Mouse (Mus musculus): ENCODE results near the gene Gng12.
"Not testable (repeated sequence)": the region's sequence is repeated elsewhere in the genome, so short reads cannot be mapped to it uniquely, and the experiment has no call there.

Gene Gng12

DNA sequence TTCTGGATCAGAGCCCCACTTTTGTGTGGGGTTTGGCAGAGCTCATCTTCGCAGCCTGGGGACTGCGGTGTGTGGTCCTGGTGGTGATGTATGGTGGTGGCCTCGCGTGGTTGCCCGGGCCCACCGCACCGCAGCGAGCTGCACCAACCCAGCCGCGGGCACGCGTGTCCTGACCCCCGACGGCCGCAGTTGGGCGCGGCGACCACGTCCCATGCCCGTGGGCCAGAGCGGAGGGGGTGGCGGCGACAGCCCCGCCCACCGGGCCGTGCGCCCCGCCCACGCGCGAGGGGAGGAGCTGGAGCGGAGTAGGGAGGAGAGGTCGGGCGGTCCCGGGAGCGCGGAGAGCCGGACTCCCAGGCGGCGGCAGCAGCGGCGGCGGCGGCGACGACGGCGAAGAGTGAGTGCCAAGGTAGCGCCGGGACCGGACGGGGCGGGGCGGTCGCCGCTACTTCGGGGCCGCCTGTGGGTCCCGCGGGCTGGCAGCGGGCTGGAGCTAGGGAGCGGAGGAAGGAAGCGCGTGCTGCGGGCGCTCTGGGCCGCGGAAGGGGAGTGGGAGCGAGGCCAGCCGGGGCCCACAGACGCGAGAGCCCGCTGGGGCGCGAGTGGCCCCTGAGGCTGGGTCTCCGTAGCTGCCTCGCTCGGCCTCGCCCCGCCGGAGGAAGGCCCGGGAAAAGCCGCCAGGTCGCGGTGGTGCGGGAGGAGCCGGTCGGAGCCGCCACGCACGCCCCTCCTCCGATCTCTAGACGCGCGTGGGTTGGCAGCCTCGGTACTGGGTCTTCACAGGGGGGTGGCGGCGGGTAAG, at the start of gene Gng12:
TSS of gene Gng12 (plus strand) at position 279 of the 802 bp plus-strand sequence.
- no peaks in the 10 kb centered on the region for H3K27me3 ChIP-seq (ENCODE audit: control insufficient read depth, insufficient read depth, low read length, poor library complexity, severe bottlenecking)
- peak; percentile 78 for DNase-seq (ENCODE audit: low read depth, low spot score)
- no peaks in the 10 kb centered on the region for H3K36me3 ChIP-seq (ENCODE audit: control insufficient read depth, insufficient read depth, low read length, poor library complexity, severe bottlenecking)

DNA sequence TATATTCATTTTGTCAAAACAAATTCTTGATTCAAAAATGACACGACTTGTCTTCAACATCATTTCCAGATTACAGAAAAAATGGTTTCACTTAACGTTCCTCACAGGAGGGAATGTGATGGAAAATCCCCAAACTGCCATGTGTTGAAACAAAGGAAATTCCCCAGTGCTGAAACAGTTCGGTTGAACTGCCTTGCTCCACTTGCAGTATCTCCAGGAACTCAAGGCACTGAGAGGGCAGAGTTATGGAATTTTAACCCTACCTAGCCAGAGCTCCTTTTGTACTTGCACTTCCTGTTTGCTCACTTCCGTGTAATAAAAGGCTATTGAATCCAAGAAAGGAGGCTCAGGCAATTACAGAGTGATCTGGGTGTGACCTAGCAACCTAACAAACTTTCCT, 47.3 kb upstream of the Gng12 start:
- Histone ChIP-seq H3K27me3 (ENCODE audit: control insufficient read depth, insufficient read depth, low read length, poor library complexity, severe bottlenecking) (no peaks in the 10 kb centered on the region), H3K36me3 (ENCODE audit: control insufficient read depth, insufficient read depth, low read length, poor library complexity, severe bottlenecking) (no peaks in the 10 kb centered on the region)
- no peak for DNase-seq (ENCODE audit: low read depth, low spot score)

DNA sequence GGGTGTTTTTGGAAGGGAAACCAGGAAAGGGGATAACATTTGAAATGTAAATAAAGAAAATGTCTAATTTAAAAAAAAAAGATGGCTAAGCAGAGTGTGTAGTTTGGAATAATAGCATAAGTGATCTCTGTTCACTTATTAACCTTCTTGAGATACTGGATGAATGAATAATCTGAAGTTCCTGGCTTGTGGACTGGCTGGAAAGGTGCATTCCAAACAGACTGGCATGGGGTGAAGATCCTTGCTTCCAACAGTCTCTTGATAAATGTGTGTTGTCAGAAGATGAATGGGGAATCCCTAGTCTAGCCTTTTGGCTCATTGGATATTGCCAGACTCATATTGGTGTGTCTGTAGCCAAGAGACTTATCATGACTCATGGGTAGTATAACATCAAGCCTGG, 40.0 kb upstream of the Gng12 start:
- DNase-seq (ENCODE audit: low read depth, low spot score), result no peak
- Histone ChIP-seq H3K27me3 (ENCODE audit: control insufficient read depth, insufficient read depth, low read length, poor library complexity, severe bottlenecking) (no peaks in the 10 kb centered on the region), H3K36me3 (ENCODE audit: control insufficient read depth, insufficient read depth, low read length, poor library complexity, severe bottlenecking) (no peaks in the 10 kb centered on the region)

DNA sequence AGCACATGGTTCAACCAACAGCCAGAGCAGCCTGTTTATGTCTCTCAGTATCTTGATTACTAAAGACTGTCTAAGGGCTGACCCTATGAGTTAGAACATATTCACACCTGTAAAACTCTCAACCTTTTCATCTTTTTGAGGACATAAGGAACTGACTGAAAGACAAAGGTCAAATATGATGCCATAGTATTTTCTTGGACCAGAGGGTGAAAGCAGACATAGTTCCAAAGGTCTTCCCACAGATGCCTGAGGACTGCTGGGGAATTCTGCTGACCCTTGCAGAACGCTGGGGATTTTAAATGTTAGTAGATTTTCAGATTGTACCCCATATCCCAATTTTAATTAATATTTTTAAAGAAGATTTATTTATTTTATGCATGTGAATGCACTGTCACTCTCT, 37.8 kb upstream of the Gng12 start:
- Histone ChIP-seq H3K27me3 (ENCODE audit: control insufficient read depth, insufficient read depth, low read length, poor library complexity, severe bottlenecking) (no peaks in the 10 kb centered on the region), H3K36me3 (ENCODE audit: control insufficient read depth, insufficient read depth, low read length, poor library complexity, severe bottlenecking) (no peaks in the 10 kb centered on the region)
- DNase-seq (ENCODE audit: low read depth, low spot score), result no peak

DNA sequence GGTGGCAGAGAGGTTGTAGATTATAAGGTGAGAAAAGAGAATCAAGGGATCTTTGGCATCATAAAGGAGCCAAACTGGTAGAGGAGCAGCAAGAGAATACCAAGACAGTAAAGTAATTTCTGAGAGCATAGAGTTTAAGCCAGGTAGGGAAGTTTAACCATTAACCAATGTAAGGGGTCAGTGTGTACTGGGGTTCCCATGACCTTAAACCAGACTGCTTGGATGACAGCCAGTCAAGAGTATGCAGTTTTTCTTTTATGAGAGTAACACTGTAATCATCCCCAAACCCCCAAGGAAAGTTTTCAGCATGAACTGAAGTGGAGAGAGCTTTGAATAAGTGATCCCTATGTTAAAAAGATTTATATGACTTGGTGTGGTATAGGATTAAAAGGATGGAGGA, 36.8 kb upstream of the Gng12 start:
- DNase-seq (ENCODE audit: low read depth, low spot score), result no peak
- Histone ChIP-seq H3K36me3 (ENCODE audit: control insufficient read depth, insufficient read depth, low read length, poor library complexity, severe bottlenecking) (no peaks in the 10 kb centered on the region), H3K27me3 (ENCODE audit: control insufficient read depth, insufficient read depth, low read length, poor library complexity, severe bottlenecking) (no peaks in the 10 kb centered on the region)

DNA sequence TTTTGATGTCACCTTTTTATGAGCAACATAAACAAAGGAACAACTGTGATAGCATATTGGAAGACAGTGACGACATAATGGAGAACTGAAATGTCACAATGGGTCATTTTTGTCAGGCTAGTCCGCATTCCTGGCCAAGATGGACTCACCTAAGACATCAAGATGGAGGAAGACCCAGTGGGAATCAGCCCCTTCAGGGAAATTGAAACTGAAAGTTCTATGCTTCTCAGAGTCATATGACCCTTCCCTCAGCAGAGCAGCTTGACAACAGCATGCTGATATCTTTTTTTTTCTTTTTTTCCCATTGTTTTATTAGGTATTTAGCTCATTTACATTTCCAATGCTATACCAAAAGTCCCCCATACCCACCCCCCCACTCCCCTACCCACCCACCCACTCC, 31.7 kb upstream of the Gng12 start:
- Histone ChIP-seq H3K36me3 (ENCODE audit: control insufficient read depth, insufficient read depth, low read length, poor library complexity, severe bottlenecking) (no peaks in the 10 kb centered on the region), H3K27me3 (ENCODE audit: control insufficient read depth, insufficient read depth, low read length, poor library complexity, severe bottlenecking) (no peaks in the 10 kb centered on the region)
- no peak for DNase-seq (ENCODE audit: low read depth, low spot score)

DNA sequence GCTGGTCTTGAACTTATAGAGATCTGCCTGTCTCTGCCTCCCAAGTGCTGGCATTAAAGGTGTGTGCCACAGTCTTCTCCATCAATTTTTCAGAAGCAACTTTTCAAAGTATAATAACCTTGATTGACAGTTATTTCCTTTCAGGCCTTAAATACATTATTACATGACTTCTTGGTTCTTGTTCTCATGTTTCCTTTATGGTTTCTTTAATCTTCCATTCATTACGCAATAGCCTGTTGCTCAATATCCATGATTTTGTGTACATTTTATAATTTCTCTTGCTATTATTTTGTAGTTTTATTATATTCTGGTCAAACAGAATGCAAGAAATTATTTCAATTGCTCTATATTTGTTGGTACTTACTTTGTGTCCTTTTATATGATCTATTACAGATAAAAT, 29.9 kb upstream of the Gng12 start:
- H3K27me3 ChIP-seq (ENCODE audit: control insufficient read depth, insufficient read depth, low read length, poor library complexity, severe bottlenecking), result no peaks in the 10 kb centered on the region
- H3K36me3 ChIP-seq (ENCODE audit: control insufficient read depth, insufficient read depth, low read length, poor library complexity, severe bottlenecking), result no peaks in the 10 kb centered on the region
- no peak for DNase-seq (ENCODE audit: low read depth, low spot score)

DNA sequence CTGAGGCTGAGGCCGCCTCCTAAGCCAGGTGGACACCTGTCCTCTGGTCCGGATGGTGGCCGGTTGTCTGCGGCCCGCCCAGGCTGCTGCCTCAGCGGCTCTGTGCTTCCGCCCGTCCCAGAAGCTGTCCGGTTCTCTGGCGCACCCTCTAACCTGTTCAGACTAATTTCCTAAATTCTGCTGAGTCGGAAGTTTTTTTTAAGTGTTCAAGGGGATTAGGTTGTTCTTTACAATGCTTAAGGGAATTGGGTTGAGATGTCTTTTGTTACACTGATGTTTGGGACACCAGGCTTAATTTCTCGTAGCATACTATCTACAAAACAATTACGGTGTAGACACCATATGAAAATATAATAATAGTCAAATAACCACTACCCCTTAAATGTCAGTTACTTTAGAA, 19.1 kb upstream of the Gng12 start:
- DNase-seq (ENCODE audit: low read depth, low spot score); H3K36me3 ChIP-seq (ENCODE audit: control insufficient read depth, insufficient read depth, low read length, poor library complexity, severe bottlenecking); H3K27me3 ChIP-seq (ENCODE audit: control insufficient read depth, insufficient read depth, low read length, poor library complexity, severe bottlenecking): not testable (repeated sequence)

DNA sequence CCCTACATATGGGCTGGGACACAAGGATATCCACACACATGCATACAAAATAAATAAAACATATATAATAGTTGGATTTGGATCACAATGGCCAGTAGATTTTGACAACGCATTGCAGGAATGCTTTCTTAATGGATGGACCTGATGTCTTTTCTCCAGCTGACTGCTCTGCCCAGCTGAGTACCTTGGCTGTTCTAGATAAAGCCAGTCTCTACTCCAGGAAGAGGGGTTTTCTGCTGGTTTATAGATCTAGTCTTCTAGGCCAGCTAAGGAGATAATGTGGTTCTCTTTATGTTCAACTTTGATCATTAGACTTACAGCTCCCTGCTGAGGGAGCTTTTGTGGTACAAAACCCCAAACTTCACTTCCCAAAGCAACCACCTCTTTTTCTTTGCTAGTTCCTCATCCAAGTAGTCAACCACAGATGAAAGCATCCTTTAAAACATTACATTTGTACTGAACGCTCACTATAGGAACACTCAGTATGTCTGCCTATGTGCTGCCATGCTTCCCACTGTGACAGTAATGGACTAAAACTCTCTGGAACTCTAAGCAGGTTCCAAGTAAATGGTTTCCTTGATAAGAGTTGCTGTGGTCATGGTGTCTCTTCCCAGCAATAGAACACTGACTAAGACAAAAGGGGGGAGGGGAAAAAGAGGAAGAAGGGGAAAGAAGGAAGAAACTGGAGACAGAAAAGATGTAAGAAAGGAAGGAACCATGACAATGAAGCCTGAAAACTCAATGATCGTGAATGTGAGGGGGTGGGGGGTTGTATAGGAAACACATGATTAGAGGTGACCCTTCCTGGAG, 5.6 kb upstream of the Gng12 start:
- no peak for DNase-seq (ENCODE audit: low read depth, low spot score)
- Histone ChIP-seq H3K36me3 (ENCODE audit: control insufficient read depth, insufficient read depth, low read length, poor library complexity, severe bottlenecking) (no peaks in the 10 kb centered on the region), H3K27me3 (ENCODE audit: control insufficient read depth, insufficient read depth, low read length, poor library complexity, severe bottlenecking) (no peaks in the 10 kb centered on the region)

DNA sequence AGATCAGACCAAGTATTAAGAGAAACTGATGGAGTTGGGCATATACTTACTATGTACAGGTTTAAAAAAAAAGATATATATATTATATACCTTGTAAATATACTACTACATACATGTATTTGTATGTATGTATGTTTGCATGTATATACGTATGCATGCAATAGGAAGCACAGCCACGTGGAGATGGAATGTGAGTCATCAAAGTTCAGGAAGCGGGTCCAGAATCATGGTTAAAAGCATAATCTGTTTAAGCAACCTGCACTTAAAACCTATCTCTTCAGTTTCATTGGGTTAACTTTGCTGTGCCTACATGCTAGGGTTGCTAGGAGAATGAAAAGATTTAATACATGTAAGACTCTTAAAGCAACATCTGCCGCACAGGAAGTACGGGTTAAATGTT, 2.2 kb upstream of the Gng12 start:
- no peaks in the 10 kb centered on the region for H3K27me3 ChIP-seq (ENCODE audit: control insufficient read depth, insufficient read depth, low read length, poor library complexity, severe bottlenecking)
- no peak for DNase-seq (ENCODE audit: low read depth, low spot score)
- H3K36me3 ChIP-seq (ENCODE audit: control insufficient read depth, insufficient read depth, low read length, poor library complexity, severe bottlenecking), result no peaks in the 10 kb centered on the region

DNA sequence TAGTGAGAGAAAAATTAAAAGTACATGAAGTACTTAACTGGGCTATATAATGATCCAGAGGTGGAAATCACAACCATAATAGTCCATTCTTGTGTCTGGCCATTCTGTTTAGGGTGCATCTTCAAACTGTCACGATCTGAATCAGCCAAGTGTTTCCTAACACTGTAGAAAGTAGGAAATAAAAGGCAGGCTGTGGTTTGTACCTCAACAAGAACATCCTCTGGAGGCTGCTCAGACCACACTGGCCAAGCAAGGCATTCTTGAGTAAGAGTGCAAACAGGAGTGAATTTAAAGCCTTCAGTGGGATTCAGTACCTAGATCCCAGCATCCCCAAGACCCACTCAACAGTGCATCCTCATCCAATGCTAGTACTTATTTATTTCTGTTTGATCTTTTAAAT, 1.2 kb upstream of the Gng12 start:
- peak; percentile 24 for DNase-seq (ENCODE audit: low read depth, low spot score)

DNA sequence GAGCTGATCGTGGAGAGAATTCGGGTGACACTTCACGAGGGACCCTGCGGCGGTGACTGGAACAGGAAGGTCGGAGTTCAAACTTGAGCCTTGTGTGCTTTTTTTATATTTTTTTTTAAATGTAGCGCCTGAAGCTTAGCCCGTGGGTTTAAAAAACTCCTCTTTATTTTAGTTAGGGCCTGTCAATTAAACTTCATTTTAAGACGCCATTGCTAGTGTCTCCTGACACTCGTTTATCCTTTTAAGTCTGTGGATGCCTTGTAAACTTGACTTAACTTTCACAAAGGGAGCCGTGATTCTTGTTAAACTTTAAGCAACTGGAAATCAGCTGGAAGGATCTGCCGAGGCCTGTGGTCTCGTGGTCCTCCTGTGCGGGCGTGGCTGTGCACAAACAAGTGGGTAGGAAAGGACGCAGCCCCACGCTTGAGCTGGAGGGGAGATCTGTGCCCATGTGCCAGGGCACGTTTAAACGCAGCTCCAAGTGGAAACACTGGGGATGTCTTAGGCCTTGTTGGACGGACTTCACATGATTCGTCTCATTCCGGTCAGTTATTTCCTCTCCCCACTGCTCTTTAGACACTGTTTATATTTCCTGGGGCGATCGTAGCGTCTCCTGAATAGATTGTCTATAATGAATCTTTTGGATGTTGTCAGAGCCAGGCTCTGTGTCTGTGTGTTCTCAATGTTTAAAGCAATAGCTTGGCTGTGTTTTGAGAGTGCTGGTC, 886 bp downstream of the Gng12 start:
- DNase-seq (ENCODE audit: low read depth, low spot score), result peak; percentile 28
- no peaks in the 10 kb centered on the region for H3K27me3 ChIP-seq (ENCODE audit: control insufficient read depth, insufficient read depth, low read length, poor library complexity, severe bottlenecking)
- no peaks in the 10 kb centered on the region for H3K36me3 ChIP-seq (ENCODE audit: control insufficient read depth, insufficient read depth, low read length, poor library complexity, severe bottlenecking)

More for the DNA sequence above, 1.2 kb upstream of the Gng12 start:
- no peaks in the 10 kb centered on the region for H3K27me3 ChIP-seq (ENCODE audit: control insufficient read depth, insufficient read depth, low read length, poor library complexity, severe bottlenecking)
- no peaks in the 10 kb centered on the region for H3K36me3 ChIP-seq (ENCODE audit: control insufficient read depth, insufficient read depth, low read length, poor library complexity, severe bottlenecking)

DNA sequence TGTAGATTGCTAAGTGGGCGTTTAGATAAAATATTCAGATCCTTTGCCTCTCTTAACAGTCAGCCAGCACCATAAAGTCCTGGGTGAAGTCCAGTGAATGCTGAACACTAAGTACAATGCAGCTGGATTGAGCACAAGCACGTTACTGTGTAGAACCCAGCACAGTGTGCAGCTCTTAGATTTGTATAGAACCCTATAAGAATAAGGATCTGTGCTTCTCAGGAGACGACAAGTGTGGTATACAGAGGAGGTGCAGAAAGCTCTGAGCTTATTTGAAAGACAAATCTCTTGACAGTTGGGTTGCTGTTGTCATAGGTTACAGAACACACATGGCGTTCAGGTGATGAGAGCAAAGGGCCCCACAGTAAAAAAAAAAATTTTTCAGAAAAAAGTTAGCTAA, 1.8 kb downstream of the Gng12 start:
- no peaks in the 10 kb centered on the region for H3K27me3 ChIP-seq (ENCODE audit: control insufficient read depth, insufficient read depth, low read length, poor library complexity, severe bottlenecking)
- DNase-seq (ENCODE audit: low read depth, low spot score), result no peak
- no peaks in the 10 kb centered on the region for H3K36me3 ChIP-seq (ENCODE audit: control insufficient read depth, insufficient read depth, low read length, poor library complexity, severe bottlenecking)

DNA sequence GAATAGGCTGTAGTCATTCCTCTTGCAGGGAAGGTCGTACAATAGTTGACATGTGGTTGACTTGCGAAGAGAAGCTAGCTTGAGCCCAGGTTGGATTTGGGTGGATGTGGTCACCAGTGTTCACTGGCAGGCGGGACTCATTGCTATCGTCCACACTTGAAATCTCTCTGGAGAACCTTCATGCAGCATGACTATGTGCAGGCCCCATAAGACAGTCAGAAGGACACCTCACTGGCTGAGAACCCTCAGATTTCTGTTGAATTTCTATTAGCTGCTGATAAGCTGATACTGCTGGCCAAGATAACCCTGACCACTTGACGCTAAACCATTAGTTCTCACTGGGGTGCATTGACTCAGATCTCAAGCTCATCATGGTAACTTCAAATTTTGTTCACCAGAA, 5.7 kb downstream of the Gng12 start:
- Histone ChIP-seq H3K36me3 (ENCODE audit: control insufficient read depth, insufficient read depth, low read length, poor library complexity, severe bottlenecking) (no peaks in the 10 kb centered on the region), H3K27me3 (ENCODE audit: control insufficient read depth, insufficient read depth, low read length, poor library complexity, severe bottlenecking) (no peaks in the 10 kb centered on the region)
- no peak for DNase-seq (ENCODE audit: low read depth, low spot score)

DNA sequence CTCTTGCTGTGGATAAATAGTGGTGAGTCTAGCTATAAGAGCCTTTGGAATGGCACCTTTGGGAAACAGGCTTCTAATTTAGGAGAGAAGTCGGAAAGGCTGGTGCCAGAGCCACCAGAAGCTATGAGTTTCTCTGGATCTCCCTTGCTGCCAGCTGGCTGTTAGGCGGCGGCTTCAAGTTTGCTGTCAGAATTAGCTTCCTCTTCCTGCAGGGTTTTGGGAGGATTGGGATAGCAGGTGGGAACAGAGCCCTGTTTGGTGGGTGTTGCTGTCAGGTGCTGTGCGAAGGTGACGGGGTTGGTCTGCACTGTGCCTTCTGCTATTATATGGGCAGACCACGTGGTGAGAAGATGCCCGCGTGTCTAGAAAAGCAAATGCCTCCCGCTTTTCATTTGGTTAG, 7.0 kb downstream of the Gng12 start:
- no peaks in the 10 kb centered on the region for H3K27me3 ChIP-seq (ENCODE audit: control insufficient read depth, insufficient read depth, low read length, poor library complexity, severe bottlenecking)
- no peak for DNase-seq (ENCODE audit: low read depth, low spot score)
- H3K36me3 ChIP-seq (ENCODE audit: control insufficient read depth, insufficient read depth, low read length, poor library complexity, severe bottlenecking), result no peaks in the 10 kb centered on the region
